Mouse (Mus musculus) neural tube, embryonic 12.5 days (tissue): ENCODE data around the gene Robo3. TPM values are rescaled to one million over a fixed set of nuclear protein-coding genes. Genes with fewer than 3 reads are reported as not detected.

Experiments
- ATAC-seq: fragments of 200-750 bp; cut with Nextera tagmentation; 2 replicates; pipeline ENCODE4 v1.8.0; 2017; ENCODE audit warnings: low read depth, mild to moderate bottlenecking, moderate TSS enrichment, moderate library complexity; ENCODE audit not compliant: low FRiP score
- H3K27ac ChIP-seq: fragments of 300-500 bp; sonication (generic); 2 replicates; pipeline ENCODE4 v1.5.1; 2016
- H3K27me3 ChIP-seq: fragments of 300-500 bp; sonication (generic); replicated peaks from 2 replicates; pipeline ENCODE4 v1.6.1; 2016; ENCODE audit warnings: mild to moderate bottlenecking
- H3K36me3 ChIP-seq: fragments of 300-500 bp; sonication (generic); 2 replicates; pipeline ENCODE4 v1.6.1; 2016; ENCODE audit warnings: mild to moderate bottlenecking
- H3K4me1 ChIP-seq: fragments of 300-500 bp; sonication (generic); 2 replicates; pipeline ENCODE4 v1.6.1; 2016
- H3K4me2 ChIP-seq: fragments of 300-500 bp; sonication (generic); replicated peaks from 2 replicates; pipeline ENCODE4 v1.6.1; 2016; ENCODE audit warnings: mild to moderate bottlenecking
- H3K4me3 ChIP-seq: fragments of 300-500 bp; sonication (generic); 2 replicates; pipeline ENCODE4 v1.5.1; 2016
- H3K9ac ChIP-seq: fragments of 300-500 bp; sonication (generic); 2 replicates; pipeline ENCODE4 v1.6.1; 2016; ENCODE audit warnings: mild to moderate bottlenecking
- H3K9me3 ChIP-seq: fragments of 300-500 bp; sonication (generic); 2 replicates; pipeline ENCODE4 v1.6.1; 2016; ENCODE audit warnings: mild to moderate bottlenecking
- WGBS: fragments of 180-500 bp; shearing (Covaris S2); methylation state at CpG from one replicate; pipeline ENCODE4 v1.1.7; 2016; 5-methylcytosine and 5-hydroxymethylcytosine counted together
- polyA plus RNA-seq: library from polyadenylated mRNA; unstranded; fragments of >200 nt; fragmentation: Nextera tagmentation; extraction: Ambion mirVana; gene quantifications from 2 replicates; pipeline ENCODE4 v1.2.1, GENCODE M21; 2016

The Robo3 gene
- polyA plus RNA-seq, 1 experiment from 2014 or later = 124 TPM

GRCm38 (mm10) chr9:37418791-37419190 is 14.3 kb downstream of the Robo3 start:
- Histone ChIP-seq H3K27ac (no peak overlapping the region), H3K36me3 (no peaks in the 10 kb centered on the region), H3K4me1 (peaks cover 7% of the 10 kb centered on the region), H3K9ac (no peak overlapping the region), H3K9me3 (no peaks in the 10 kb centered on the region), H3K4me2 (no peak overlapping the region), H3K4me3 (no peak overlapping the region), H3K27me3 (peaks cover 18% of the 10 kb centered on the region)
- ATAC-seq = no peak
- WGBS = 82% methylated on average over 4 of the region's 4 CpGs

GRCm38 (mm10) chr9:37414666-37415065 is 18.4 kb downstream of the Robo3 start:
- no peak overlapping the region for H3K27ac ChIP-seq
- no peaks in the 10 kb centered on the region for H3K36me3 ChIP-seq
- H3K4me1 ChIP-seq = no peaks in the 10 kb centered on the region
- no peaks in the 10 kb centered on the region for H3K9me3 ChIP-seq
- H3K9ac ChIP-seq = no peak overlapping the region
- no peak for ATAC-seq
- H3K4me2 ChIP-seq = no peak overlapping the region
- H3K4me3 ChIP-seq = no peak overlapping the region
- WGBS = 89% methylated on average over 3 of the region's 3 CpGs
- peaks cover 6% of the 10 kb centered on the region; the same call in 1 of the 2 replicates for H3K27me3 ChIP-seq

- no peaks in the 10 kb centered on the region for H3K4me1 ChIP-seq
- no peak overlapping the region for H3K4me2 ChIP-seq
- WGBS = 56% methylated on average over 3 of the region's 3 CpGs
- no peaks in the 10 kb centered on the region for H3K9me3 ChIP-seq
- H3K27me3 ChIP-seq = 0 out of 2 replicates have a peak, but pooled peaks cover 2% of the 10 kb centered on the region
- no peak overlapping the region for H3K9ac ChIP-seq
- H3K4me3 ChIP-seq = no peak overlapping the region
- no peak overlapping the region for H3K27ac ChIP-seq
- no peaks in the 10 kb centered on the region for H3K36me3 ChIP-seq
- ATAC-seq = no peak
Measured at GRCm38 (mm10) chr9:37412989-37413388, 20.1 kb downstream of the Robo3 start.

GRCm38 (mm10) chr9:37409698-37410445 is 23.2 kb downstream of the Robo3 start:
- Histone ChIP-seq H3K4me2 (no peak overlapping the region), H3K4me1 (peaks cover 3% of the 10 kb centered on the region; the same call in 1 of the 2 replicates), H3K27me3 (0 out of 2 replicates have a peak, but pooled peaks cover 4% of the 10 kb centered on the region), H3K36me3 (no peaks in the 10 kb centered on the region), H3K9me3 (no peaks in the 10 kb centered on the region), H3K9ac (no peak overlapping the region), H3K4me3 (no peak overlapping the region), H3K27ac (no peak overlapping the region)
- 79% methylated on average over 8 of the region's 8 CpGs for WGBS
- no peak for ATAC-seq

GRCm38 (mm10) chr9:37407850-37408502 is 25.1 kb downstream of the Robo3 start:
- peak; percentile 68 for ATAC-seq
- no peak overlapping the region for H3K4me3 ChIP-seq

GRCm38 (mm10) chr9:37406372-37406771 is 26.7 kb downstream of the Robo3 start:
- Histone ChIP-seq H3K4me3 (no peak overlapping the region), H3K9ac (no peak overlapping the region), H3K4me1 (peaks cover 3% of the 10 kb centered on the region; the same call in 1 of the 2 replicates), H3K9me3 (no peaks in the 10 kb centered on the region), H3K27ac (no peak overlapping the region), H3K27me3 (peaks cover 2% of the 10 kb centered on the region; the same call in 1 of the 2 replicates), H3K36me3 (no peaks in the 10 kb centered on the region), H3K4me2 (no peak overlapping the region)
- ATAC-seq = no peak
- WGBS = 0% methylated on average over 1 of the region's 1 CpGs

More at GRCm38 (mm10) chr9:37407850-37408502, 25.1 kb downstream of the Robo3 start:
- Histone ChIP-seq H3K4me2 (peak overlapping the region; percentile 34), H3K9ac (no peak overlapping the region), H3K4me1 (peaks cover 3% of the 10 kb centered on the region; the same call in 1 of the 2 replicates), H3K9me3 (no peaks in the 10 kb centered on the region), H3K36me3 (no peaks in the 10 kb centered on the region), H3K27ac (no peak overlapping the region), H3K27me3 (peaks cover 4% of the 10 kb centered on the region; the same call in 1 of the 2 replicates)
- WGBS = 10% methylated on average over 19 of the region's 19 CpGs

- Histone ChIP-seq H3K4me3 (no peak overlapping the region), H3K27ac (no peak overlapping the region), H3K27me3 (peaks cover 2% of the 10 kb centered on the region; the same call in 1 of the 2 replicates), H3K9me3 (no peaks in the 10 kb centered on the region), H3K4me2 (no peak overlapping the region), H3K4me1 (peaks cover 3% of the 10 kb centered on the region; the same call in 1 of the 2 replicates), H3K36me3 (no peaks in the 10 kb centered on the region), H3K9ac (no peak overlapping the region)
- ATAC-seq = no peak
- WGBS = 85% methylated on average over 7 of the region's 7 CpGs
Measured at GRCm38 (mm10) chr9:37403011-37403410, 30.0 kb downstream of the Robo3 start.

- Histone ChIP-seq H3K9me3 (no peaks in the 10 kb centered on the region), H3K4me3 (no peak overlapping the region), H3K9ac (no peak overlapping the region), H3K36me3 (no peaks in the 10 kb centered on the region), H3K27me3 (peaks cover 2% of the 10 kb centered on the region; the same call in 1 of the 2 replicates), H3K4me2 (no peak overlapping the region), H3K27ac (no peak overlapping the region), H3K4me1 (no peaks in the 10 kb centered on the region)
- no peak for ATAC-seq
- WGBS = 92% methylated on average over 7 of the region's 7 CpGs
Measured at GRCm38 (mm10) chr9:37402501-37402900, 30.5 kb downstream of the Robo3 start.

- H3K9ac ChIP-seq = no peak within 1 kb of the TSS
- ATAC-seq = no peak
- H3K27ac ChIP-seq = no peak within 1 kb of the TSS
- H3K4me2 ChIP-seq = no peak within 1 kb of the TSS
- H3K36me3 ChIP-seq = no peaks in the 10 kb centered on the region
- no peaks in the 10 kb centered on the region for H3K4me1 ChIP-seq
- 18% methylated on average over 7 of the region's 7 CpGs for WGBS
- H3K9me3 ChIP-seq = no peaks in the 10 kb centered on the region
- H3K4me3 ChIP-seq = no peak within 1 kb of the TSS
- H3K27me3 ChIP-seq = peaks cover 2% of the 10 kb centered on the region; the same call in 1 of the 2 replicates
Measured at GRCm38 (mm10) chr9:37401802-37402201, 31.2 kb downstream of the Robo3 start, which contains the start of gene Robo4. TSS of gene Robo4 (plus strand) at chr9:37401897.

- H3K4me3 ChIP-seq = no peak overlapping the region
- ATAC-seq = no peak
- H3K9me3 ChIP-seq = no peaks in the 10 kb centered on the region
- H3K4me2 ChIP-seq = no peak overlapping the region
- H3K27ac ChIP-seq = no peak overlapping the region
- H3K27me3 ChIP-seq = no peaks in the 10 kb centered on the region; the same call in 1 of the 2 replicates
- H3K36me3 ChIP-seq = no peaks in the 10 kb centered on the region
- H3K4me1 ChIP-seq = no peaks in the 10 kb centered on the region
- WGBS = 66% methylated on average over 2 of the region's 2 CpGs
- no peak overlapping the region for H3K9ac ChIP-seq
Measured at GRCm38 (mm10) chr9:37400585-37400984, 32.5 kb downstream of the Robo3 start.

GRCm38 (mm10) chr9:37393482-37394131 is 39.4 kb downstream of the Robo3 start:
- Histone ChIP-seq H3K4me3 (no peak overlapping the region), H3K9ac (no peak overlapping the region), H3K4me1 (no peaks in the 10 kb centered on the region), H3K27me3 (no peaks in the 10 kb centered on the region), H3K4me2 (no peak overlapping the region), H3K36me3 (no peaks in the 10 kb centered on the region), H3K27ac (no peak overlapping the region), H3K9me3 (no peaks in the 10 kb centered on the region)
- no peak for ATAC-seq
- WGBS = 77% methylated on average over 8 of the region's 8 CpGs

- Histone ChIP-seq H3K27ac (no peak overlapping the region), H3K4me2 (no peak overlapping the region), H3K4me1 (no peaks in the 10 kb centered on the region), H3K4me3 (no peak overlapping the region), H3K9me3 (no peaks in the 10 kb centered on the region), H3K27me3 (0 out of 2 replicates have a peak, but pooled peaks cover under 1% of the 10 kb centered on the region), H3K9ac (no peak overlapping the region), H3K36me3 (no peaks in the 10 kb centered on the region)
- WGBS = 70% methylated on average over 2 of the region's 2 CpGs
- ATAC-seq = no peak
Measured at GRCm38 (mm10) chr9:37392071-37392470, 41.0 kb downstream of the Robo3 start.
